ENCODE assay signal across 9 mouse cellular contexts in the genomic region with DNA sequence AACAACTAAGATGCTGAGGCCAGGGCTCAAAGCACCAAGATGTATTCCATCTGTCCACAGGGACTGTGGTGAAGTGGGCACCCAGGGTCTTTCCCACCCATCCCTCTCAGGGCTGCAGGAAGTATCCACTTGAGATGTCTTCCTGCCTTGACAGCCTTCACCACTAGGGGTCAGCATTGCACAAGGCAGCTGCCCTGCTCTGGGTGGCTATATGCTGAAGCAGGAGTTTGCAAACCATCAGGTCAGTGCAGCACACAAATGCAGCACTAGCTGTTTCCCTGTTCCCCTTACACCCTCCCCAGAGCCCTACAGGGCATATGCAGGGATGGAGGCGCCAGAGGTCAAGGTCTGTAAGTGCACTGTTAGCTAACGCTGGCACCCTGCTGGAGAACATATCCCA.
DNase-seq lines count a peak whose midpoint lies in the region; ATAC-seq and TF ChIP-seq lines count a peak whose summit lies in the region.
"Had no signal": no experiment of that assay in that cellular context is flagged by ENCODE, and none has a peak within 500 bp of the region (broad histone marks: within the 10 kb centered on the region; RNA-seq: fewer than 3 reads in every experiment).

No protein-coding gene starts in this region.

- TF ChIP-seq POLR2A in CH12.LX (IDR thresholded peaks at IDR 0.05; ENCODE audit: low read depth, low read length), result no peak

- in situ Hi-C loops in CH12.LX (cut with MboI; ENCODE audit: low pct_ligation_motif_present, low pct_unique_long_range_greater_than_20kb, low sequenced_read_pairs), result loop anchor here (25.0 kb wide), 2 partner anchors 259 to 1084 kb away; no protein-coding TSS in a partner anchor

- peaks cover 12 to 39% of the 10 kb centered on the region in 2 experiments for H3K4me1 ChIP-seq in CH12.LX (ENCODE audit: control insufficient read depth in 1 of 2, insufficient read depth in 2 of 2)
- no peaks in the 10 kb centered on the region for H3K4me1 ChIP-seq in forebrain, embryonic 11.5 days (replicated peaks; ENCODE audit: control insufficient read depth, insufficient read depth, low read length)
- peaks cover 13% of the 10 kb centered on the region for H3K4me1 ChIP-seq in heart, embryonic 16.5 days (ENCODE audit: control insufficient read depth, insufficient read depth, low read length)
- H3K4me1 ChIP-seq in liver, embryonic 13.5 days (replicated peaks), result no peaks in the 10 kb centered on the region
- no peaks in the 10 kb centered on the region for H3K4me1 ChIP-seq in neural tube, embryonic 11.5 days (ENCODE audit: control insufficient read depth, insufficient read depth, low read length)
- peaks cover 9% of the 10 kb centered on the region for H3K4me1 ChIP-seq in stomach, embryonic 15.5 days

- no peak overlapping the region for H3K9ac ChIP-seq in CH12.LX (ENCODE audit: insufficient read depth, low read depth)
- H3K9ac ChIP-seq in forebrain, embryonic 11.5 days (ENCODE audit: low read length), result no peak overlapping the region
- no peak overlapping the region for H3K9ac ChIP-seq in heart, embryonic 16.5 days (ENCODE audit: low read length)
- H3K9ac ChIP-seq in liver, embryonic 13.5 days, result no peak overlapping the region
- no peak overlapping the region for H3K9ac ChIP-seq in neural tube, embryonic 11.5 days (ENCODE audit: low read length)
- H3K9ac ChIP-seq in stomach, embryonic 15.5 days, result no peak overlapping the region

- WGBS in forebrain, embryonic 11.5 days, result 4% methylated on average over 2 of the region's 2 CpGs
- WGBS in heart, embryonic 16.5 days, result 8% methylated on average over 2 of the region's 2 CpGs
- 16% methylated on average over 2 of the region's 2 CpGs for WGBS in liver, embryonic 13.5 days (ENCODE audit: insufficient replicate concordance)
- WGBS in neural tube, embryonic 11.5 days, result 6% methylated on average over 2 of the region's 2 CpGs
- WGBS in stomach, embryonic 15.5 days, result 9% methylated on average over 2 of the region's 2 CpGs

- H3K27me3 ChIP-seq in CH12.LX (replicated peaks), result no peaks in the 10 kb centered on the region
- H3K27me3 ChIP-seq in forebrain, embryonic 11.5 days (ENCODE audit: control insufficient read depth, insufficient read depth, low read length), result no peaks in the 10 kb centered on the region
- H3K27me3 ChIP-seq in heart, embryonic 16.5 days (ENCODE audit: control insufficient read depth, insufficient read depth, low read length), result no peaks in the 10 kb centered on the region
- H3K27me3 ChIP-seq in liver, embryonic 13.5 days, result no peaks in the 10 kb centered on the region
- H3K27me3 ChIP-seq in neural tube, embryonic 11.5 days (ENCODE audit: control insufficient read depth, insufficient read depth, low read length), result no peaks in the 10 kb centered on the region
- H3K27me3 ChIP-seq in stomach, embryonic 15.5 days (replicated peaks), result no peaks in the 10 kb centered on the region

- H3K4me3 ChIP-seq in CH12.LX (replicated peaks in 1 of 3; ENCODE audit: low read depth in 2 of 3, low read length in 2 of 3, poor library complexity in 1 of 3), result no peak overlapping the region
- H3K4me3 ChIP-seq in forebrain, embryonic 11.5 days (ENCODE audit: low read depth, low read length), result no peak overlapping the region
- H3K4me3 ChIP-seq in heart, embryonic 16.5 days (ENCODE audit: low read length), result no peak overlapping the region
- H3K4me3 ChIP-seq in liver, embryonic 13.5 days (replicated peaks), result no peak overlapping the region
- H3K4me3 ChIP-seq in neural tube, embryonic 11.5 days (ENCODE audit: low read depth, low read length), result no peak overlapping the region
- no peak overlapping the region for H3K4me3 ChIP-seq in stomach, embryonic 15.5 days (replicated peaks)
- H3K4me3 ChIP-seq: erythroblast, embryonic 14.5 days had no signal

- peak; percentile 89 for TF ChIP-seq RAD21 in CH12.LX (IDR thresholded peaks at IDR 0.05; ENCODE audit: low read depth, low read length)

- dilution Hi-C loops in CH12.LX (cut with MboI; ENCODE audit: extremely low pct_ligation_motif_present, extremely low pct_unique_long_range_greater_than_20kb, low sequenced_read_pairs), result no loop called here

- no peak for TF ChIP-seq EP300 in CH12.LX (IDR thresholded peaks at IDR 0.05; ENCODE audit: low read length)

- H3K36me3 ChIP-seq in CH12.LX (replicated peaks in 1 of 2; ENCODE audit: control insufficient read depth in 1 of 2, insufficient read depth in 1 of 2, low read length in 1 of 2), result peaks cover 12 to 75% of the 10 kb centered on the region in 2 experiments
- no peaks in the 10 kb centered on the region for H3K36me3 ChIP-seq in forebrain, embryonic 11.5 days (ENCODE audit: control insufficient read depth, insufficient read depth, low read length)
- H3K36me3 ChIP-seq in heart, embryonic 16.5 days (ENCODE audit: control insufficient read depth, insufficient read depth), result no peaks in the 10 kb centered on the region
- H3K36me3 ChIP-seq in liver, embryonic 13.5 days, result no peaks in the 10 kb centered on the region
- H3K36me3 ChIP-seq in neural tube, embryonic 11.5 days (ENCODE audit: control insufficient read depth, insufficient read depth, low read length), result peaks cover 1% of the 10 kb centered on the region; the same call in 1 of the 2 replicates
- peaks cover 14% of the 10 kb centered on the region for H3K36me3 ChIP-seq in stomach, embryonic 15.5 days

- ATAC-seq in forebrain, embryonic 11.5 days (replicated peaks; ENCODE audit: low FRiP score), result peak; percentile 74
- peak; percentile 47 for ATAC-seq in heart, embryonic 16.5 days (replicated peaks; ENCODE audit: extremely low read depth, insufficient read depth, low FRiP score)
- ATAC-seq in liver, embryonic 13.5 days (ENCODE audit: low read depth), result peak; percentile 48
- ATAC-seq in neural tube, embryonic 11.5 days (ENCODE audit: insufficient read depth, low FRiP score, low TSS enrichment), result peak; percentile 82
- ATAC-seq in stomach, embryonic 15.5 days (ENCODE audit: insufficient read depth, low FRiP score, low read depth), result peak; percentile 71; the same call in 1 of the 2 replicates

- TF ChIP-seq CTCF in CH12.LX (conservative IDR thresholded peaks at IDR 0.05 in 1 of 2, IDR thresholded peaks at IDR 0.05 in 1 of 2; ENCODE audit: low read depth in 2 of 2, low read length in 2 of 2), result peak; percentile 89 to 91

- H3K79me2 ChIP-seq in CH12.LX (replicated peaks; ENCODE audit: control insufficient read depth, extremely low read depth, insufficient read depth, poor library complexity, severe bottlenecking), result no peaks in the 10 kb centered on the region

- H3K4me2 ChIP-seq in CH12.LX (ENCODE audit: insufficient read depth, low read depth, poor library complexity, severe bottlenecking), result no peak overlapping the region
- H3K4me2 ChIP-seq in forebrain, embryonic 11.5 days (ENCODE audit: low read depth, low read length, severe bottlenecking), result no peak overlapping the region
- H3K4me2 ChIP-seq in heart, embryonic 16.5 days (ENCODE audit: low read depth, low read length), result no peak overlapping the region
- H3K4me2 ChIP-seq in liver, embryonic 13.5 days, result no peak overlapping the region
- no peak overlapping the region for H3K4me2 ChIP-seq in neural tube, embryonic 11.5 days (ENCODE audit: low read depth)
- H3K4me2 ChIP-seq in stomach, embryonic 15.5 days, result no peak overlapping the region

- peak; percentile 86 for DNase-seq in CH12.LX (ENCODE audit: extremely low read depth)
- DNase-seq in c-Kit-positive CD71-positive TER-119-negative erythroid progenitor cells, embryonic 14.5 days (ENCODE audit: low read depth), result peak; percentile 44
- peak; percentile 91 for DNase-seq in forebrain, embryonic 11.5 days (ENCODE audit: low spot score)
- peak; percentile 86 to 93 for DNase-seq in kidney, postnatal 25 days
- DNase-seq in liver, embryonic 13.5 days, result peak; percentile 46
- peak; percentile 90 for DNase-seq in neural tube, embryonic 11.5 days (ENCODE audit: low spot score)

- no peak overlapping the region for H3K27ac ChIP-seq in CH12.LX (ENCODE audit: insufficient read depth, low read depth)
- no peak overlapping the region for H3K27ac ChIP-seq in forebrain, embryonic 11.5 days (ENCODE audit: low read depth, low read length)
- H3K27ac ChIP-seq in heart, embryonic 16.5 days (ENCODE audit: low read length), result no peak overlapping the region
- H3K27ac ChIP-seq in liver, embryonic 13.5 days, result no peak overlapping the region
- no peak overlapping the region for H3K27ac ChIP-seq in neural tube, embryonic 11.5 days (ENCODE audit: low read depth, low read length)
- H3K27ac ChIP-seq in stomach, embryonic 15.5 days, result no peak overlapping the region; the same call in 1 of the 2 replicates

- H3K9me3 ChIP-seq in CH12.LX (replicated peaks; ENCODE audit: low read length), result peaks cover 1% of the 10 kb centered on the region
- H3K9me3 ChIP-seq in forebrain, embryonic 11.5 days (ENCODE audit: control insufficient read depth, low read length), result no peaks in the 10 kb centered on the region
- H3K9me3 ChIP-seq in heart, embryonic 16.5 days (replicated peaks; ENCODE audit: control insufficient read depth, low read length), result no peaks in the 10 kb centered on the region
- no peaks in the 10 kb centered on the region for H3K9me3 ChIP-seq in liver, embryonic 13.5 days (replicated peaks)
- H3K9me3 ChIP-seq in neural tube, embryonic 11.5 days (ENCODE audit: control insufficient read depth, low read length), result no peaks in the 10 kb centered on the region
- no peaks in the 10 kb centered on the region for H3K9me3 ChIP-seq in stomach, embryonic 15.5 days

TF ChIP-seq in CH12.LX, 34 proteins besides CTCF, POLR2A, EP300 and RAD21 (continues in another document):
- peak; percentile 88 for TF ChIP-seq ZC3H11A (IDR thresholded peaks at IDR 0.05; ENCODE audit: low read depth, low read length)
- TF ChIP-seq USF1 (IDR thresholded peaks at IDR 0.05; ENCODE audit: low read depth, low read length), result no peak
- no peak for TF ChIP-seq JUN (IDR thresholded peaks at IDR 0.05; ENCODE audit: insufficient read depth, low read depth, low read length)
- peak; percentile 46; the same call in 1 of the 2 replicates for TF ChIP-seq IRF4 (IDR thresholded peaks at IDR 0.05; ENCODE audit: low read depth, low read length)
- peak; percentile 97 for TF ChIP-seq SMC3 (IDR thresholded peaks at IDR 0.05; ENCODE audit: low read depth, low read length)
- TF ChIP-seq KAT2A (IDR thresholded peaks at IDR 0.05; ENCODE audit: insufficient replicate concordance, low read length), result no peak
- no peak for TF ChIP-seq CHD1 (IDR thresholded peaks at IDR 0.05; ENCODE audit: low read depth, low read length)
- no peak for TF ChIP-seq ETS1 (conservative IDR thresholded peaks at IDR 0.05; ENCODE audit: low read depth, low read length)
- no peak; the same call in 1 of the 2 replicates for TF ChIP-seq MXI1 (IDR thresholded peaks at IDR 0.05; ENCODE audit: low read depth, low read length)
- TF ChIP-seq MYC (IDR thresholded peaks at IDR 0.05; ENCODE audit: low read depth, low read length), result 0 out of 2 replicates have a peak, but pooled peaks have one; percentile 36
- TF ChIP-seq JUND (conservative IDR thresholded peaks at IDR 0.05; ENCODE audit: low read depth, low read length), result no peak
- no peak for TF ChIP-seq MAX (IDR thresholded peaks at IDR 0.05; ENCODE audit: low read length)
- TF ChIP-seq RCOR1 (conservative IDR thresholded peaks at IDR 0.05; ENCODE audit: low read depth, low read length), result 0 out of 2 replicates have a peak, but pooled peaks have one; percentile 29
- peak; percentile 49; the same call in 1 of the 2 replicates for TF ChIP-seq NELFE (IDR thresholded peaks at IDR 0.05; ENCODE audit: low read depth, low read length)
